Mouse (Mus musculus) T-helper 17 cell (primary cell): ENCODE data around the gene Lypd5.

Experiments used
- in situ Hi-C, 2 experiments: fragments of 300-600 bp; cut with MboI, MseI; formaldehyde crosslinking; loops; 1 replicate in 1 of 2; 2 replicates in 1 of 2; pipeline ENCODE4 v1.15.1; 2025; ENCODE audit warnings: high pct_unique_total_duplicates in 2 of 2

Lypd5 gene

GRCm38 (mm10) chr7:24348896-24349295, at the start of gene Lypd5:
Gene Lypd5 (plus strand): TSS chr7:24349196.
- in situ Hi-C loops, result loop anchor here (5.0 to 10.0 kb wide), 2 partner anchors 387 to 1736 kb away; no protein-coding TSS in a partner anchor

- in situ Hi-C loops, result loop anchor here in 1 of 2 experiments (10.0 kb wide), 1 partner anchor 215 kb away; the partner anchor contains the start of gene Zfp180
These were observed 49.0 kb upstream of the Lypd5 start for GRCm38 (mm10) chr7:24299823-24300481.

GRCm38 (mm10) chr7:24300771-24301282, 48.2 kb upstream of the Lypd5 start, which contains the start of gene Zfp61:
Gene Zfp61 (minus strand): TSS chr7:24301232.
- in situ Hi-C loops, result no loop called here

GRCm38 (mm10) chr7:24315726-24316566, 33.0 kb upstream of the Lypd5 start:
- in situ Hi-C loops, result no loop called here

- in situ Hi-C loops, result no loop called here
These were observed 32.4 kb upstream of the Lypd5 start, which contains the start of gene Zfp94 for GRCm38 (mm10) chr7:24316567-24317092. Gene Zfp94 (minus strand): TSS chr7:24316666.

GRCm38 (mm10) chr7:24318942-24319341, 30.1 kb upstream of the Lypd5 start:
- in situ Hi-C loops, result no loop called here

- in situ Hi-C loops, result no loop called here
These were observed 26.4 kb upstream of the Lypd5 start for GRCm38 (mm10) chr7:24322593-24322992.

GRCm38 (mm10) chr7:24325197-24325596, 23.8 kb upstream of the Lypd5 start:
- in situ Hi-C loops, result no loop called here

GRCm38 (mm10) chr7:24325675-24326128, 23.3 kb upstream of the Lypd5 start:
- in situ Hi-C loops, result no loop called here

GRCm38 (mm10) chr7:24326273-24327135, 22.5 kb upstream of the Lypd5 start:
- in situ Hi-C loops, result no loop called here

- in situ Hi-C loops, result no loop called here
These were observed 21.6 kb upstream of the Lypd5 start for GRCm38 (mm10) chr7:24327281-24327975.

- in situ Hi-C loops, result no loop called here
These were observed 15.6 kb upstream of the Lypd5 start, which contains the start of gene Tescl for GRCm38 (mm10) chr7:24333304-24333986. Gene Tescl (minus strand): TSS chr7:24333936.

GRCm38 (mm10) chr7:24335699-24336309, 13.2 kb upstream of the Lypd5 start:
- in situ Hi-C loops, result no loop called here

GRCm38 (mm10) chr7:24338241-24338640, 10.8 kb upstream of the Lypd5 start:
- in situ Hi-C loops, result no loop called here

- in situ Hi-C loops, result loop anchor here in 1 of 2 experiments (10.0 kb wide), 1 partner anchor 1741 kb away; no protein-coding TSS in a partner anchor
These were observed 5.2 kb upstream of the Lypd5 start for GRCm38 (mm10) chr7:24343701-24344272.

GRCm38 (mm10) chr7:24346444-24346843, 2.6 kb upstream of the Lypd5 start:
- in situ Hi-C loops, result loop anchor here (5.0 to 10.0 kb wide), 2 partner anchors 384 to 1738 kb away; no protein-coding TSS in a partner anchor

- in situ Hi-C loops, result loop anchor here in 1 of 2 experiments (5.0 kb wide), 1 partner anchor 388 kb away; no protein-coding TSS in a partner anchor
These were observed 6.7 kb downstream of the Lypd5 start for GRCm38 (mm10) chr7:24355646-24356045.

- in situ Hi-C loops, result loop anchor here in 1 of 2 experiments (5.0 kb wide), 1 partner anchor 389 kb away; no protein-coding TSS in a partner anchor
These were observed 7.1 kb downstream of the Lypd5 start for GRCm38 (mm10) chr7:24356081-24356480.
